Mouse (Mus musculus) adipose tissue, adult 10 weeks (tissue): ENCODE measurements around the gene Gm2174. TPM values are rescaled to one million over a fixed set of nuclear protein-coding genes. Genes with fewer than 3 reads are reported as not detected.

Experiments
- polyA plus RNA-seq: library from polyadenylated mRNA; stranded (reverse); fragments of 350-450 nt; fragmentation: Illumina TruSeq; extraction: RNeasy Lipid Tissue Mini Kit (QIAGEN cat#74804); gene quantifications from one replicate; pipeline ENCODE4 v1.2.3, GENCODE M21; 2014; ENCODE audit warnings: low read depth, low replicate concordance

Gene Gm2174
- not detected for polyA plus RNA-seq

GRCm38 (mm10) chrX:56447524-56448015 lies at the start of gene Gm2174:
TSS of gene Gm2174 (plus strand) at chrX:56447965.

GRCm38 (mm10) chrX:56454671-56455371 lies 7.1 kb downstream of the Gm2174 start, which contains the start of gene Ints6l:
TSS of gene Ints6l (plus strand) at chrX:56454857.

Other genes starting within 250 kb of the Gm2174 start
- not detected for gene Gm773, start 235.1 kb upstream of the Gm2174 start, polyA plus RNA-seq
- 5.1 TPM for gene Zfp449, start 101.6 kb upstream of the Gm2174 start, polyA plus RNA-seq
- 6.0 TPM for gene Smim10l2a, start 73.4 kb upstream of the Gm2174 start, polyA plus RNA-seq
- 38.0 TPM for gene Ints6l, start 6.9 kb downstream of the Gm2174 start, polyA plus RNA-seq
- not detected for gene Gm10477, start 76.8 kb downstream of the Gm2174 start, polyA plus RNA-seq
- 0.42 TPM for gene Gm648, start 101.6 kb downstream of the Gm2174 start, polyA plus RNA-seq
- gene Mmgt1, start 150.1 kb downstream of the Gm2174 start, polyA plus RNA-seq = 22.4 TPM
- 54.3 TPM for gene Slc9a6, start 161.8 kb downstream of the Gm2174 start, polyA plus RNA-seq